Mouse (Mus musculus) lung, embryonic 16.5 days (tissue): ENCODE measurements around the gene Disp2. TPM values are rescaled to one million over a fixed set of nuclear protein-coding genes. Genes with fewer than 3 reads are reported as not detected.

Experiments
- ATAC-seq: fragments of 200-750 bp; cut with Nextera tagmentation; 2 replicates; pipeline ENCODE4 v1.8.0; 2017; ENCODE audit warnings: low read depth, mild to moderate bottlenecking, moderate library complexity
- H3K27ac ChIP-seq: fragments of 300-500 bp; sonication (generic); 2 replicates; pipeline ENCODE4 v1.5.1; 2014; ENCODE audit warnings: mild to moderate bottlenecking, control low read depth, low read length
- H3K27me3 ChIP-seq: fragments of 300-500 bp; sonication (generic); 2 replicates; pipeline ENCODE4 v1.6.1; 2014; ENCODE audit warnings: low read depth, low read length, mixed read lengths; ENCODE audit not compliant: control insufficient read depth, insufficient read depth
- H3K36me3 ChIP-seq: fragments of 300-500 bp; sonication (generic); 2 replicates; pipeline ENCODE4 v1.6.1; 2014; ENCODE audit warnings: low read length; ENCODE audit not compliant: control insufficient read depth, insufficient read depth
- H3K4me1 ChIP-seq: fragments of 300-500 bp; sonication (generic); replicated peaks from 2 replicates; pipeline ENCODE4 v1.6.1; 2014; ENCODE audit warnings: low read length, mixed read lengths; ENCODE audit not compliant: control insufficient read depth, insufficient read depth
- H3K4me2 ChIP-seq: fragments of 300-500 bp; sonication (generic); 2 replicates; pipeline ENCODE4 v1.6.1; 2014; ENCODE audit warnings: low read depth, low read length, control low read depth
- H3K4me3 ChIP-seq: fragments of 300-500 bp; sonication (generic); 2 replicates; pipeline ENCODE4 v1.5.1; 2014; ENCODE audit warnings: mild to moderate bottlenecking, low read length, control low read depth
- H3K9ac ChIP-seq: fragments of 300-500 bp; sonication (generic); 2 replicates; pipeline ENCODE4 v1.6.1; 2014; ENCODE audit warnings: low read length, control low read depth
- H3K9me3 ChIP-seq: fragments of 300-500 bp; sonication (generic); 2 replicates; pipeline ENCODE4 v1.6.1; 2016; ENCODE audit warnings: low read length; ENCODE audit not compliant: control insufficient read depth
- WGBS: fragments of 180-500 bp; shearing (Covaris S2); extraction: QIAGEN DNeasy Blood & Tissue Kit; methylation state at CpG from one replicate; pipeline ENCODE4 v1.1.7; 2014; 5-methylcytosine and 5-hydroxymethylcytosine counted together
- polyA plus RNA-seq: library from polyadenylated mRNA; unstranded; fragments of >200 nt; fragmentation: Nextera tagmentation; extraction: Ambion mirVana; gene quantifications from 2 replicates; pipeline ENCODE4 v1.2.1, GENCODE M21; 2015

Disp2 gene
- polyA plus RNA-seq, 1 experiment from 2014 or later: 0.65 TPM

- ATAC-seq: peak; percentile 95
- WGBS: under 1% methylated on average over 44 of the region's 57 CpGs
- H3K9me3 ChIP-seq: no peaks in the 10 kb centered on the region
- H3K4me1 ChIP-seq: peaks cover 27% of the 10 kb centered on the region
- peaks cover 6% of the 10 kb centered on the region for H3K27me3 ChIP-seq
- peak within 1 kb of the TSS; percentile 82 for H3K4me3 ChIP-seq
- peak within 1 kb of the TSS; percentile 40 for H3K27ac ChIP-seq
- H3K4me2 ChIP-seq: peak within 1 kb of the TSS; percentile 77
- no peaks in the 10 kb centered on the region for H3K36me3 ChIP-seq
- peak within 1 kb of the TSS; percentile 84 for H3K9ac ChIP-seq
These were observed 34.2 kb upstream of the Disp2 start, which contains the start of gene Inafm2 for GRCm38 (mm10) chr2:118745232-118745884. Inafm2 (plus strand) TSS chr2:118745758.

GRCm38 (mm10) chr2:118745915-118746901 is 33.3 kb upstream of the Disp2 start:
- peaks cover 6% of the 10 kb centered on the region for H3K27me3 ChIP-seq
- H3K4me3 ChIP-seq: peak overlapping the region; percentile 82
- peak overlapping the region; percentile 84 for H3K9ac ChIP-seq
- WGBS: under 1% methylated on average over 76 of the region's 113 CpGs
- H3K36me3 ChIP-seq: no peaks in the 10 kb centered on the region
- H3K4me2 ChIP-seq: peak overlapping the region; percentile 77
- ATAC-seq: peak; percentile 45
- H3K9me3 ChIP-seq: no peaks in the 10 kb centered on the region
- peak overlapping the region; percentile 40 for H3K27ac ChIP-seq
- peaks cover 31% of the 10 kb centered on the region for H3K4me1 ChIP-seq

- peaks cover 6% of the 10 kb centered on the region for H3K27me3 ChIP-seq
- H3K36me3 ChIP-seq: no peaks in the 10 kb centered on the region
- H3K9me3 ChIP-seq: no peaks in the 10 kb centered on the region
- peak overlapping the region; percentile 25 for H3K9ac ChIP-seq
- no peak for ATAC-seq
- 17% methylated on average over 10 of the region's 10 CpGs for WGBS
- peak overlapping the region; percentile 32; the same call in 1 of the 2 replicates for H3K27ac ChIP-seq
- H3K4me3 ChIP-seq: peak overlapping the region; percentile 82
- H3K4me1 ChIP-seq: peaks cover 31% of the 10 kb centered on the region
- H3K4me2 ChIP-seq: peak overlapping the region; percentile 77
These were observed 32.1 kb upstream of the Disp2 start for GRCm38 (mm10) chr2:118747301-118747960.

GRCm38 (mm10) chr2:118749341-118749884 is 30.1 kb upstream of the Disp2 start:
- H3K4me2 ChIP-seq: no peak overlapping the region
- H3K27ac ChIP-seq: no peak overlapping the region
- no peak for ATAC-seq
- no peaks in the 10 kb centered on the region for H3K9me3 ChIP-seq
- H3K27me3 ChIP-seq: peaks cover 5% of the 10 kb centered on the region
- no peaks in the 10 kb centered on the region for H3K36me3 ChIP-seq
- 51% methylated on average over 10 of the region's 10 CpGs for WGBS
- H3K4me1 ChIP-seq: peaks cover 34% of the 10 kb centered on the region
- no peak overlapping the region for H3K9ac ChIP-seq
- H3K4me3 ChIP-seq: no peak overlapping the region

- H3K9ac ChIP-seq: no peak overlapping the region
- no peak for ATAC-seq
- no peaks in the 10 kb centered on the region for H3K9me3 ChIP-seq
- H3K36me3 ChIP-seq: no peaks in the 10 kb centered on the region
- no peak overlapping the region for H3K27ac ChIP-seq
- peaks cover 26% of the 10 kb centered on the region for H3K4me1 ChIP-seq
- no peak overlapping the region for H3K4me2 ChIP-seq
- H3K27me3 ChIP-seq: no peaks in the 10 kb centered on the region
- H3K4me3 ChIP-seq: no peak overlapping the region
- 70% methylated on average over 8 of the region's 8 CpGs for WGBS
These were observed 29.0 kb upstream of the Disp2 start for GRCm38 (mm10) chr2:118750476-118750875.

GRCm38 (mm10) chr2:118751896-118752791 is 27.4 kb upstream of the Disp2 start:
- Histone ChIP-seq H3K9ac (no peak overlapping the region), H3K4me2 (no peak overlapping the region), H3K27me3 (no peaks in the 10 kb centered on the region), H3K4me1 (peaks cover 23% of the 10 kb centered on the region), H3K9me3 (no peaks in the 10 kb centered on the region), H3K27ac (no peak overlapping the region), H3K36me3 (no peaks in the 10 kb centered on the region), H3K4me3 (no peak overlapping the region)
- ATAC-seq: no peak
- WGBS: 62% methylated on average over 16 of the region's 16 CpGs

- Histone ChIP-seq H3K9ac (no peak overlapping the region), H3K4me2 (no peak overlapping the region), H3K36me3 (no peaks in the 10 kb centered on the region), H3K4me3 (no peak overlapping the region), H3K9me3 (no peaks in the 10 kb centered on the region), H3K27me3 (no peaks in the 10 kb centered on the region), H3K4me1 (peaks cover 17% of the 10 kb centered on the region), H3K27ac (no peak overlapping the region)
- no peak for ATAC-seq
- WGBS: 54% methylated on average over 3 of the region's 4 CpGs
These were observed 26.8 kb upstream of the Disp2 start for GRCm38 (mm10) chr2:118752792-118753108.

- Histone ChIP-seq H3K9me3 (no peaks in the 10 kb centered on the region), H3K27me3 (no peaks in the 10 kb centered on the region), H3K9ac (no peak overlapping the region), H3K36me3 (no peaks in the 10 kb centered on the region), H3K4me3 (no peak overlapping the region), H3K27ac (no peak overlapping the region), H3K4me1 (peaks cover 13% of the 10 kb centered on the region; the same call in 1 of the 2 replicates), H3K4me2 (no peak overlapping the region)
- WGBS: 79% methylated on average over 5 of the region's 5 CpGs
- no peak for ATAC-seq
These were observed 25.4 kb upstream of the Disp2 start for GRCm38 (mm10) chr2:118754143-118754542.
